Comparison of ENCODE assay signal across 18 mouse cellular contexts in genomic region chr15:67422277-67422953, GRCm38 (mm10).
DNase-seq lines count a peak whose midpoint lies in the region; ATAC-seq lines count a peak whose summit lies in the region.
"Had no signal": no experiment of that assay in that cellular context is flagged by ENCODE, and none has a peak within 500 bp of the region (broad histone marks: within the 10 kb centered on the region; RNA-seq: fewer than 3 reads in every experiment).

No protein-coding gene starts in this region.

- H3K27ac ChIP-seq in embryonic facial prominence, embryonic 11.5 days (replicated peaks; ENCODE audit: low read depth, low read length): no peak overlapping the region
- no peak overlapping the region for H3K27ac ChIP-seq in embryonic facial prominence, embryonic 10.5 days (replicated peaks)
- H3K27ac ChIP-seq in embryonic facial prominence, embryonic 14.5 days (replicated peaks; ENCODE audit: low read depth, low read length): no peak overlapping the region
- H3K27ac ChIP-seq: embryonic facial prominence, embryonic 13.5 days; forebrain, embryonic 15.5 days; heart, embryonic 15.5 days; hindbrain, embryonic 13.5 days; intestine, embryonic 15.5 days had no signal

- intact Hi-C loops in left cerebral cortex, postnatal 36 days (cut with DNase I): no loop called here

- no peaks in the 10 kb centered on the region for H3K36me3 ChIP-seq in embryonic facial prominence, embryonic 11.5 days (replicated peaks; ENCODE audit: control insufficient read depth, insufficient read depth, low read depth, low read length)
- no peaks in the 10 kb centered on the region for H3K36me3 ChIP-seq in embryonic facial prominence, embryonic 10.5 days (replicated peaks)
- H3K36me3 ChIP-seq in embryonic facial prominence, embryonic 14.5 days (ENCODE audit: control insufficient read depth, insufficient read depth, low read length): no peaks in the 10 kb centered on the region
- H3K36me3 ChIP-seq: embryonic facial prominence, embryonic 13.5 days; forebrain, embryonic 15.5 days; heart, embryonic 15.5 days; hindbrain, embryonic 13.5 days; intestine, embryonic 15.5 days had no signal

- 58% methylated on average over 8 of the region's 8 CpGs for WGBS in embryonic facial prominence, embryonic 11.5 days
- 69% methylated on average over 8 of the region's 8 CpGs for WGBS in embryonic facial prominence, embryonic 10.5 days
- WGBS in embryonic facial prominence, embryonic 14.5 days: 29% methylated on average over 8 of the region's 8 CpGs

- H3K4me1 ChIP-seq in embryonic facial prominence, embryonic 11.5 days (ENCODE audit: control insufficient read depth, insufficient read depth, low read length): no peaks in the 10 kb centered on the region
- H3K4me1 ChIP-seq in embryonic facial prominence, embryonic 10.5 days: 0 out of 2 replicates have a peak, but pooled peaks cover 7% of the 10 kb centered on the region
- peaks cover 2% of the 10 kb centered on the region; the same call in 1 of the 2 replicates for H3K4me1 ChIP-seq in embryonic facial prominence, embryonic 14.5 days (ENCODE audit: control insufficient read depth, insufficient read depth, low read length)
- H3K4me1 ChIP-seq: forebrain, embryonic 15.5 days; heart, embryonic 15.5 days; hindbrain, embryonic 13.5 days; intestine, embryonic 15.5 days had no signal

- ATAC-seq in embryonic facial prominence, embryonic 11.5 days (replicated peaks; ENCODE audit: insufficient number of reproducible peaks, low FRiP score, low TSS enrichment, low read depth): peak; percentile 65
- ATAC-seq in embryonic facial prominence, embryonic 14.5 days (ENCODE audit: low read depth): peak; percentile 74
- ATAC-seq: forebrain, embryonic 15.5 days; intestine, embryonic 15.5 days had no signal

- no peak overlapping the region for H3K9ac ChIP-seq in embryonic facial prominence, embryonic 11.5 days (replicated peaks; ENCODE audit: low read length)
- no peak overlapping the region for H3K9ac ChIP-seq in embryonic facial prominence, embryonic 14.5 days (ENCODE audit: low read depth, low read length)
- H3K9ac ChIP-seq: embryonic facial prominence, embryonic 13.5 days; forebrain, embryonic 15.5 days; heart, embryonic 15.5 days; hindbrain, embryonic 13.5 days; intestine, embryonic 15.5 days had no signal

- H3K4me2 ChIP-seq in embryonic facial prominence, embryonic 11.5 days (ENCODE audit: low read depth, low read length): no peak overlapping the region
- no peak overlapping the region for H3K4me2 ChIP-seq in embryonic facial prominence, embryonic 14.5 days (ENCODE audit: low read depth, low read length)
- H3K4me2 ChIP-seq: embryonic facial prominence, embryonic 13.5 days; forebrain, embryonic 15.5 days; heart, embryonic 11.5 days; heart, embryonic 15.5 days; hindbrain, embryonic 13.5 days; intestine, embryonic 15.5 days had no signal

- no peak overlapping the region for H3K4me3 ChIP-seq in embryonic facial prominence, embryonic 11.5 days (ENCODE audit: low read depth, low read length)
- H3K4me3 ChIP-seq in embryonic facial prominence, embryonic 10.5 days: no peak overlapping the region
- no peak overlapping the region for H3K4me3 ChIP-seq in embryonic facial prominence, embryonic 14.5 days (ENCODE audit: low read depth, low read length)
- H3K4me3 ChIP-seq: embryonic facial prominence, embryonic 13.5 days; forebrain, embryonic 15.5 days; heart, embryonic 15.5 days; hindbrain, embryonic 13.5 days; intestine, embryonic 15.5 days had no signal

- peak; percentile 51 for DNase-seq in embryonic facial prominence, embryonic 11.5 days (ENCODE audit: low spot score)
- no peak for DNase-seq in embryonic facial prominence, embryonic 10.5 days (ENCODE audit: low spot score)
- peak; percentile 14 for DNase-seq in retina, postnatal 1 day
- no peak for DNase-seq in retina, embryonic 14.5 days (ENCODE audit: low spot score)
- peak; percentile 78 for DNase-seq in embryonic facial prominence, embryonic 14.5 days (ENCODE audit: low spot score)
- DNase-seq in left cerebral cortex, postnatal 36 days (ENCODE audit: low spot score in 2 of 2): no peak
- DNase-seq: cerebellum, adult 18-20 months; cerebellum, postnatal 10 days; gastrocnemius, postnatal 36 days; heart, adult 18-20 months; heart, postnatal 14 days; kidney, adult 18-20 months had no signal

- no peaks in the 10 kb centered on the region for H3K9me3 ChIP-seq in embryonic facial prominence, embryonic 11.5 days (replicated peaks; ENCODE audit: control insufficient read depth, low read length)
- H3K9me3 ChIP-seq in embryonic facial prominence, embryonic 10.5 days: no peaks in the 10 kb centered on the region
- no peaks in the 10 kb centered on the region for H3K9me3 ChIP-seq in embryonic facial prominence, embryonic 14.5 days (ENCODE audit: control insufficient read depth, low read length)
- H3K9me3 ChIP-seq: embryonic facial prominence, embryonic 13.5 days; forebrain, embryonic 15.5 days; heart, embryonic 15.5 days; hindbrain, embryonic 13.5 days; intestine, embryonic 15.5 days had no signal

- no peaks in the 10 kb centered on the region for H3K27me3 ChIP-seq in embryonic facial prominence, embryonic 11.5 days (ENCODE audit: control insufficient read depth, insufficient read depth, low read length)
- H3K27me3 ChIP-seq in embryonic facial prominence, embryonic 10.5 days (replicated peaks; ENCODE audit: low read depth, poor library complexity, severe bottlenecking): no peaks in the 10 kb centered on the region
- no peaks in the 10 kb centered on the region for H3K27me3 ChIP-seq in embryonic facial prominence, embryonic 14.5 days (replicated peaks; ENCODE audit: control insufficient read depth, insufficient read depth, low read length)
- H3K27me3 ChIP-seq: embryonic facial prominence, embryonic 13.5 days; forebrain, embryonic 15.5 days; heart, embryonic 15.5 days; hindbrain, embryonic 13.5 days; intestine, embryonic 15.5 days had no signal

Comparison
In these comparisons a context has a peak if more than half of its experiments do, and no peak if none do; other contexts are left out.
1. DNase-seq: peak in embryonic facial prominence, embryonic 11.5 days (single experiment), retina, postnatal 1 day (single experiment) and embryonic facial prominence, embryonic 14.5 days (single experiment); none in embryonic facial prominence, embryonic 10.5 days (single experiment), retina, embryonic 14.5 days (single experiment) and left cerebral cortex, postnatal 36 days (0 of 2).